8 mouse cellular contexts compared by ENCODE assay signal in genomic region chr13:74245214-74245898, GRCm38 (mm10). TPM values are rescaled to one million over a fixed set of nuclear protein-coding genes. Genes with fewer than 3 reads are reported as not detected.
DNase-seq lines count a peak whose midpoint lies in the region; ATAC-seq lines count a peak whose summit lies in the region.

No protein-coding gene starts in this region.

- H3K27me3 ChIP-seq in hindbrain, embryonic 13.5 days, result no peaks in the 10 kb centered on the region

- H3K27ac ChIP-seq in hindbrain, embryonic 13.5 days, result no peak overlapping the region

- no peak overlapping the region; the same call in 1 of the 2 replicates for H3K9ac ChIP-seq in hindbrain, embryonic 13.5 days

- no peak overlapping the region; the same call in 1 of the 2 replicates for H3K4me3 ChIP-seq in hindbrain, embryonic 13.5 days

- no peaks in the 10 kb centered on the region for H3K36me3 ChIP-seq in hindbrain, embryonic 13.5 days

- peak; percentile 77 for DNase-seq in MN1 (ENCODE audit: low spot score)
- peak; percentile 6 for DNase-seq in cerebellum, postnatal 36 days
- DNase-seq in gastrocnemius, adult 18-20 months (ENCODE audit: low spot score), result peak; percentile 48
- peak; percentile 62 to 67 for DNase-seq in layer of hippocampus, postnatal 36 days
- peak; percentile 65 to 82 for DNase-seq in lung, postnatal 4 days
- peak; percentile 85 to 89 for DNase-seq in right cerebral cortex, postnatal 10 days (ENCODE audit: low spot score in 2 of 2)
- no peak for DNase-seq in c-Kit-positive CD71-positive TER-119-positive erythroid progenitor cells, embryonic 14.5 days (ENCODE audit: low spot score)

- peaks cover 10% of the 10 kb centered on the region for H3K4me1 ChIP-seq in hindbrain, embryonic 13.5 days (replicated peaks)

- 25% methylated on average over 17 of the region's 17 CpGs for WGBS in hindbrain, embryonic 13.5 days

- no peaks in the 10 kb centered on the region for H3K9me3 ChIP-seq in hindbrain, embryonic 13.5 days

- peak overlapping the region; percentile 38 for H3K4me2 ChIP-seq in hindbrain, embryonic 13.5 days

- ATAC-seq in hindbrain, embryonic 13.5 days (ENCODE audit: low FRiP score), result peak; percentile 98

RNA-seq across cellular contexts. Expression of gene Exoc3, which starts 36.8 kb away (rescaled TPM):
- total RNA-seq in gastrocnemius, adult 18-20 months (2021), result 10 to 100 TPM; 31.3 to 34.7 TPM
- 113 and 114 TPM in 2 replicates for polyA plus RNA-seq in hindbrain, embryonic 13.5 days (2015; fragmentation: Nextera tagmentation; extraction: Ambion mirVana)
- 10 to 100 TPM; 70.1 to 72.4 TPM for total RNA-seq in layer of hippocampus, postnatal 36 days (2021)

RNA-seq across cellular contexts. Expression of gene Ahrr, which starts 46.8 kb away (rescaled TPM):
- total RNA-seq in gastrocnemius, adult 18-20 months (2021), result not detected
- polyA plus RNA-seq in hindbrain, embryonic 13.5 days (2015; fragmentation: Nextera tagmentation; extraction: Ambion mirVana), result 0.49 and 0.61 TPM in 2 replicates
- 1 to 10 TPM in 1 of 2 experiments, under 1 TPM in 1; 0.80 to 1.2 TPM for total RNA-seq in layer of hippocampus, postnatal 36 days (2021)
